Mouse (Mus musculus): ENCODE results near the gene Foxj1. TPM values are rescaled to one million over a fixed set of nuclear protein-coding genes. Genes with fewer than 3 reads are reported as not detected.

Gene Foxj1
- total RNA-seq, 2 experiments from 2014 or later, result 4.3 to 5.9 TPM

DNA sequence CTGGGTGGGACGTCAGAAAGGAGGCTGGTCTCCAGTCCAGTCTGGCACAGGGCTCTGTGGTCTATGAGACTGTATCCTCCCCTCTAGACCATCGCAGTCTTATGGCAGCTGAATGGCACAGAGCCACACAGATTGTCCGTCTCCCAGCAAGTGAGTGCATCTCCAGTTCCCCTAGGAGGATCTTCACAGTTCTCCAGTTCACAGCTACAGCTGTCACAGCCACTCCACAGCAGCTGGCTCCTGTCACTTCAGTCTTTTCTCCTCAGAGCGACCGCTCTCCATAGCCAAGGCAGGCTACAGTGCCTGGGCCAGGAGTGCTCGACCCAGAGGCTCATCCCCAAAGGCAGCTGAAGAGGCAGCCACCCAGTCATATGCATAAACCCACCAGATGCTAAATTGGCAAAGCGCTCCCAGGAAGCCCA, 49.4 kb downstream of the Foxj1 start:
- no peak for DNase-seq (ENCODE audit: low spot score in 2 of 2)
- Histone ChIP-seq H3K27ac (no peak overlapping the region), H3K4me3 (no peak overlapping the region)
- no peak for TF ChIP-seq CTCF (conservative IDR thresholded peaks at IDR 0.05)

DNA sequence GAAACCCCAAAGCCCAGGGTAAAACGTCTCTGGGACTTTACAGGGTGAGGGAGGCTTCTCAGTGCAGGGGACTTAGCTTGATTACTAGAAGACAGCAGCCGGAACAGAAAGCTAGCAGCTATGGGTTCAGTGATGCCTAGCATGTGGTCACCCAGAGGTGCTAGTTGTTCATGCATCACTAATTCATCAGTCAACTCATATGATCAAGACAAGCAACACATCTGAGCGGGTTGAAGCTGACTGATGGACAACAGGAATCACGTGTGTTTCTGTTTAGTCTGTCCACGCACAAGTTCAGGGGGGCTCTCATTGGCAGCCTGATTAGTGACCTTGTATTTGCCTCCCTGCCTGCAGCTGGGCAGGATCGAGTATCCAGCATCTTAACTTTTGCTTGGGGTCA, 51.2 kb downstream of the Foxj1 start:
- no peak for DNase-seq (ENCODE audit: low spot score in 2 of 2)
- no peak for TF ChIP-seq CTCF (conservative IDR thresholded peaks at IDR 0.05)
- Histone ChIP-seq H3K4me3 (no peak overlapping the region), H3K27ac (no peak overlapping the region)

DNA sequence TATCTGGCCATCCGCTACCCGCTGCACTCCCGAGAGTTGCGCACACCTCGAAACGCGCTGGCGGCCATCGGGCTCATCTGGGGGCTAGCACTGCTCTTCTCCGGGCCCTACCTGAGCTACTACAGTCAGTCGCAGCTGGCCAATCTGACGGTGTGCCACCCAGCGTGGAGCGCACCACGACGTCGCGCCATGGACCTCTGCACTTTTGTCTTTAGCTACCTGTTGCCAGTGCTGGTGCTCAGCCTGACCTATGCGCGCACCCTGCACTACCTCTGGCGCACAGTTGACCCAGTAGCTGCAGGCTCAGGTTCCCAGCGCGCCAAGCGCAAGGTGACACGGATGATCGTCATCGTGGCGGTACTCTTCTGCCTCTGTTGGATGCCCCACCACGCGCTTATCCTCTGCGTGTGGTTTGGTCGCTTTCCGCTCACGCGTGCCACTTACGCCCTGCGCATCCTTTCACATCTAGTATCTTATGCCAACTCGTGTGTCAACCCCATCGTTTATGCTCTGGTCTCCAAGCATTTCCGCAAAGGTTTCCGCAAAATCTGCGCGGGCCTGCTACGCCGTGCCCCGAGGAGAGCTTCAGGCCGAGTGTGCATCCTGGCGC, 52.2 kb downstream of the Foxj1 start:
- TF ChIP-seq CTCF (conservative IDR thresholded peaks at IDR 0.05), result no peak
- H3K27ac ChIP-seq, result no peak overlapping the region
- no peak overlapping the region for H3K4me3 ChIP-seq
- DNase-seq (ENCODE audit: low spot score in 2 of 2), result no peak

GRCm38 (mm10) chr11:116282089-116282488, 53.1 kb downstream of the Foxj1 start:
- no peak for TF ChIP-seq CTCF (conservative IDR thresholded peaks at IDR 0.05)
- DNase-seq (ENCODE audit: low spot score in 2 of 2), result no peak
- H3K27ac ChIP-seq, result no peak overlapping the region
- no peak overlapping the region for H3K4me3 ChIP-seq

DNA sequence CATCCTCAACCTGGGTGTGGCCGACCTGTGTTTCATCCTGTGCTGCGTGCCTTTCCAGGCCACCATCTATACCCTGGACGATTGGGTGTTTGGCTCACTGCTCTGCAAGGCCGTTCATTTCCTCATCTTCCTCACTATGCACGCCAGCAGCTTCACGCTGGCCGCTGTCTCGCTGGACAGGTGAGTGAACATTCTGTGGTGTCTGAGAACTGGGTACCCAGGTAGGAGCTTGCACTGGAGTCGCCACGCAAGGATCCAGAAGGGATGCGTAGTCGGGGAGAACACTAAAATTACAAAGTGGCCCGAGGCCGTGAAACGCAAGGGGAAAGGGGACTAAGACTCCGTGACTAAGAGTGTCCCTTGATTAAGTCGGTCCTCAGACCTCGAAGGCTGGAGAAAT, 53.5 kb downstream of the Foxj1 start:
- no peak for DNase-seq (ENCODE audit: low spot score in 2 of 2)
- Histone ChIP-seq H3K27ac (no peak overlapping the region), H3K4me3 (no peak overlapping the region)
- no peak for TF ChIP-seq CTCF (conservative IDR thresholded peaks at IDR 0.05)

- no peak within 1 kb of the TSS for H3K27ac ChIP-seq
- 0 out of 2 replicates have a peak, but pooled peaks have one; percentile 3 for TF ChIP-seq CTCF (conservative IDR thresholded peaks at IDR 0.05)
- H3K4me3 ChIP-seq, result no peak within 1 kb of the TSS
- DNase-seq (ENCODE audit: low spot score in 2 of 2), result no peak
These were observed 54.2 kb downstream of the Foxj1 start, which contains the start of gene Galr2 for GRCm38 (mm10) chr11:116280751-116281663. Galr2 (plus strand) TSS chr11:116280939.

Other genes with a start within 250 kb of the Foxj1 start
- gene Wbp2, start 248.4 kb downstream of the Foxj1 start, total RNA-seq (2021), result 100 to 1,000 TPM; 417 to 440 TPM
- gene Trim47, start 208.2 kb downstream of the Foxj1 start, total RNA-seq (2021), result 1 to 10 TPM; 4.6 to 7.2 TPM
- 1 to 10 TPM; 6.9 to 7.7 TPM for gene Trim65, start 204.3 kb downstream of the Foxj1 start, total RNA-seq (2021)
- 10 to 100 TPM; 64.6 to 66.8 TPM for gene Mrpl38, start 196.5 kb downstream of the Foxj1 start, total RNA-seq (2021)
- gene Fbf1, start 167.2 kb downstream of the Foxj1 start, total RNA-seq (2021), result 10 to 100 TPM; 91.6 to 96.4 TPM
- gene Ten1, start 136.5 kb downstream of the Foxj1 start, total RNA-seq (2021), result 10 to 100 TPM; 39.6 to 40.1 TPM
- 100 to 1,000 TPM; 124 to 126 TPM for gene Acox1, start 136.4 kb downstream of the Foxj1 start, total RNA-seq (2021)
- gene Evpl, start 97.3 kb downstream of the Foxj1 start, total RNA-seq (2021), result under 1 TPM; 0.67 to 0.93 TPM
- 10 to 100 TPM; 63.7 to 64.1 TPM for gene Srp68, start 61.2 kb downstream of the Foxj1 start, total RNA-seq (2021)
- not detected for gene Galr2, start 54.5 kb downstream of the Foxj1 start, total RNA-seq (2021)
- gene Exoc7, start 28.2 kb downstream of the Foxj1 start, total RNA-seq (2021), result 10 to 100 TPM; 83.2 to 94.8 TPM
- 100 to 1,000 TPM; 227 to 236 TPM for gene Rnf157, start 77.6 kb upstream of the Foxj1 start, total RNA-seq (2021)
- gene Ubald2, start 98.7 kb upstream of the Foxj1 start, total RNA-seq (2021), result 10 to 100 TPM; 32.5 to 41.9 TPM
- under 1 TPM in 1 of 2 experiments, not detected in 1; 0.17 TPM for gene Qrich2, start 130.8 kb upstream of the Foxj1 start, total RNA-seq (2021)
- 10 to 100 TPM; 84.2 to 98.5 TPM for gene Prpsap1, start 158.8 kb upstream of the Foxj1 start, total RNA-seq (2021)
- gene Sphk1, start 195.5 kb upstream of the Foxj1 start, total RNA-seq (2021), result 1 to 10 TPM; 1.6 to 1.9 TPM
- gene Ube2o, start 246.0 kb upstream of the Foxj1 start, total RNA-seq (2021), result 100 to 1,000 TPM in 1 of 2 experiments, 10 to 100 TPM in 1; 93.7 to 101 TPM

Data from layer of hippocampus, adult 2 months (tissue).